Comparison of ENCODE assay signal across 8 mouse cellular contexts in genomic region chr4:117288927-117289801, GRCm38 (mm10). TPM values are rescaled to one million over a fixed set of nuclear protein-coding genes. Genes with fewer than 3 reads are reported as not detected.
DNase-seq lines count a peak whose midpoint lies in the region; ATAC-seq and TF ChIP-seq lines count a peak whose summit lies in the region.

No protein-coding gene starts in this region.

- under 1% methylated on average over 76 of the region's 80 CpGs for WGBS in bone marrow, adult 2 months
- 1% methylated on average over 22 of the region's 80 CpGs for WGBS in embryonic facial prominence, embryonic 14.5 days
- under 1% methylated on average over 80 of the region's 80 CpGs for WGBS in liver, embryonic 13.5 days (ENCODE audit: insufficient replicate concordance)

- H3K9ac ChIP-seq in embryonic facial prominence, embryonic 14.5 days (ENCODE audit: low read depth, low read length) = peak overlapping the region; percentile 85
- H3K9ac ChIP-seq in liver, embryonic 13.5 days = peak overlapping the region; percentile 72

- H3K4me3 ChIP-seq in bone marrow, adult 2 months (replicated peaks; ENCODE audit: control insufficient read depth, low read depth, low read length) = peak overlapping the region; percentile 81
- H3K4me3 ChIP-seq in embryonic facial prominence, embryonic 14.5 days (ENCODE audit: low read depth, low read length) = peak overlapping the region; percentile 82
- H3K4me3 ChIP-seq in liver, embryonic 13.5 days (replicated peaks) = peak overlapping the region; percentile 83

- TF ChIP-seq CTCF in bone marrow, adult 2 months (IDR thresholded peaks at IDR 0.05; ENCODE audit: control insufficient read depth, insufficient read depth, low read length) = no peak

- H3K27me3 ChIP-seq in embryonic facial prominence, embryonic 14.5 days (replicated peaks; ENCODE audit: control insufficient read depth, insufficient read depth, low read length) = no peaks in the 10 kb centered on the region
- H3K27me3 ChIP-seq in liver, embryonic 13.5 days = no peaks in the 10 kb centered on the region
- no peaks in the 10 kb centered on the region for H3K27me3 ChIP-seq in splenic B cell, adult 2 months (ENCODE audit: control insufficient read depth, insufficient read depth, low read length, poor library complexity, severe bottlenecking)

- H3K27ac ChIP-seq in bone marrow, adult 2 months (ENCODE audit: control insufficient read depth, insufficient read depth, low read depth, low read length, poor library complexity) = peak overlapping the region; percentile 89
- peak overlapping the region; percentile 94 for H3K27ac ChIP-seq in embryonic facial prominence, embryonic 14.5 days (replicated peaks; ENCODE audit: low read depth, low read length)
- peak overlapping the region; percentile 93 for H3K27ac ChIP-seq in liver, embryonic 13.5 days

- ATAC-seq in embryonic facial prominence, embryonic 14.5 days (ENCODE audit: low read depth) = peak; percentile 96
- peak; percentile 84 for ATAC-seq in liver, embryonic 13.5 days (ENCODE audit: low read depth)

- peak; percentile 85 for DNase-seq in CD4-positive helper T cell, adult 2 months (ENCODE audit: low read depth, low spot score)
- DNase-seq in embryonic facial prominence, embryonic 14.5 days (ENCODE audit: low spot score) = peak; percentile 92
- DNase-seq in heart, adult 9 months (ENCODE audit: low spot score in 2 of 2) = peak; percentile 78 to 84
- DNase-seq in kidney, adult 9 months = peak; percentile 66
- peak; percentile 67 for DNase-seq in liver, embryonic 13.5 days
- peak; percentile 83 for DNase-seq in naive thymus-derived CD4-positive, alpha-beta T cell, adult 2 months (ENCODE audit: low read depth)
- DNase-seq in splenic B cell, adult 2 months (ENCODE audit: low read depth, low spot score) = peak; percentile 86

- H3K9me3 ChIP-seq in embryonic facial prominence, embryonic 14.5 days (ENCODE audit: control insufficient read depth, low read length) = no peaks in the 10 kb centered on the region
- no peaks in the 10 kb centered on the region for H3K9me3 ChIP-seq in liver, embryonic 13.5 days (replicated peaks)

- TF ChIP-seq POLR2A in bone marrow, adult 2 months (IDR thresholded peaks at IDR 0.05; ENCODE audit: borderline replicate concordance, control insufficient read depth, low read depth, low read length) = peak; percentile 43; the same call in 1 of the 2 replicates

- peak overlapping the region; percentile 86 for H3K4me2 ChIP-seq in embryonic facial prominence, embryonic 14.5 days (ENCODE audit: low read depth, low read length)
- peak overlapping the region; percentile 87 for H3K4me2 ChIP-seq in liver, embryonic 13.5 days

- peaks cover 37% of the 10 kb centered on the region for H3K36me3 ChIP-seq in embryonic facial prominence, embryonic 14.5 days (ENCODE audit: control insufficient read depth, insufficient read depth, low read length)
- peaks cover 38% of the 10 kb centered on the region for H3K36me3 ChIP-seq in liver, embryonic 13.5 days
- H3K36me3 ChIP-seq in splenic B cell, adult 2 months (ENCODE audit: control insufficient read depth, insufficient read depth, low read length, poor library complexity, severe bottlenecking) = peaks cover 7% of the 10 kb centered on the region

- no peaks in the 10 kb centered on the region for H3K4me1 ChIP-seq in bone marrow, adult 2 months (ENCODE audit: control insufficient read depth, insufficient read depth, low read length)
- 0 out of 2 replicates have a peak, but pooled peaks cover 13% of the 10 kb centered on the region for H3K4me1 ChIP-seq in embryonic facial prominence, embryonic 14.5 days (ENCODE audit: control insufficient read depth, insufficient read depth, low read length)
- H3K4me1 ChIP-seq in liver, embryonic 13.5 days (replicated peaks) = peaks cover 42% of the 10 kb centered on the region

RNA-seq across cellular contexts. Expression of gene Armh1, which starts 37.2 kb away (rescaled TPM):
- polyA plus RNA-seq in bone marrow, adult 2 months (2011; ENCODE audit: insufficient read depth, insufficient read length, low replicate concordance, missing spikeins) = not detected in 2 replicates
- 1.3 and 1.8 TPM in 2 replicates for polyA plus RNA-seq in embryonic facial prominence, embryonic 14.5 days (2014; fragmentation: Nextera tagmentation; extraction: Ambion mirVana)
- polyA plus RNA-seq in liver, embryonic 13.5 days (2015; fragmentation: Nextera tagmentation; extraction: Ambion mirVana) = not detected in 2 replicates

RNA-seq across cellular contexts. Expression of gene Tmem53, which starts 37.4 kb away (rescaled TPM):
- 1.7 TPM in 1 of 2 replicates, not detected in the other for polyA plus RNA-seq in bone marrow, adult 2 months (2011; ENCODE audit: insufficient read depth, insufficient read length, low replicate concordance, missing spikeins)
- 15.5 and 21.9 TPM in 2 replicates for polyA plus RNA-seq in embryonic facial prominence, embryonic 14.5 days (2014; fragmentation: Nextera tagmentation; extraction: Ambion mirVana)
- 3.5 and 3.6 TPM in 2 replicates for polyA plus RNA-seq in liver, embryonic 13.5 days (2015; fragmentation: Nextera tagmentation; extraction: Ambion mirVana)

Comparison
In these comparisons a context has a peak if more than half of its experiments do, and no peak if none do; other contexts are left out.
1. Peak in every context shown above with its lines: DNase-seq, ATAC-seq, H3K4me3 ChIP-seq and H3K27ac ChIP-seq.